Mouse (Mus musculus): ENCODE data around the gene Dnajb14. TPM values are rescaled to one million over a fixed set of nuclear protein-coding genes. Genes with fewer than 3 reads are reported as not detected.

Dnajb14 gene
- polyA plus RNA-seq (2015; fragmentation: Illumina TruSeq; extraction: RNeasy Lipid Tissue Mini Kit (QIAGEN cat#74804); ENCODE audit: low read depth, low replicate concordance) = 30.3 TPM

GRCm38 (mm10) chr3:137867437-137868093 is at the start of gene Dnajb14:
Gene Dnajb14, plus strand, starts transcription at chr3:137867675.

GRCm38 (mm10) chr3:137864124-137864987 is 3.1 kb upstream of the Dnajb14 start, which contains the start of gene H2afz:
Gene H2afz, plus strand, starts transcription at chr3:137864487.

GRCm38 (mm10) chr3:137918172-137918931 is 50.9 kb downstream of the Dnajb14 start, which contains the start of gene Lamtor3:
Gene Lamtor3, plus strand, starts transcription at chr3:137918506.

Other genes starting within 250 kb of the Dnajb14 start
- gene Ddit4l, start 246.1 kb upstream of the Dnajb14 start, polyA plus RNA-seq (2015; fragmentation: Illumina TruSeq; extraction: RNeasy Lipid Tissue Mini Kit (QIAGEN cat#74804); ENCODE audit: low read depth, low replicate concordance) = 36.7 TPM
- not detected for gene Gm21962, start 196.2 kb upstream of the Dnajb14 start, polyA plus RNA-seq (2015; fragmentation: Illumina TruSeq; extraction: RNeasy Lipid Tissue Mini Kit (QIAGEN cat#74804); ENCODE audit: low read depth, low replicate concordance)
- 398 TPM for gene H2afz, start 3.2 kb upstream of the Dnajb14 start, polyA plus RNA-seq (2015; fragmentation: Illumina TruSeq; extraction: RNeasy Lipid Tissue Mini Kit (QIAGEN cat#74804); ENCODE audit: low read depth, low replicate concordance)
- 134 TPM for gene Lamtor3, start 50.8 kb downstream of the Dnajb14 start, polyA plus RNA-seq (2015; fragmentation: Illumina TruSeq; extraction: RNeasy Lipid Tissue Mini Kit (QIAGEN cat#74804); ENCODE audit: low read depth, low replicate concordance)
- gene Dapp1, start 113.9 kb downstream of the Dnajb14 start, polyA plus RNA-seq (2015; fragmentation: Illumina TruSeq; extraction: RNeasy Lipid Tissue Mini Kit (QIAGEN cat#74804); ENCODE audit: low read depth, low replicate concordance) = 4.3 TPM
- gene 1110002E22Rik, start 197.4 kb downstream of the Dnajb14 start, polyA plus RNA-seq (2015; fragmentation: Illumina TruSeq; extraction: RNeasy Lipid Tissue Mini Kit (QIAGEN cat#74804); ENCODE audit: low read depth, low replicate concordance) = 0.74 TPM
- gene Gm5105, start 199.7 kb downstream of the Dnajb14 start, polyA plus RNA-seq (2015; fragmentation: Illumina TruSeq; extraction: RNeasy Lipid Tissue Mini Kit (QIAGEN cat#74804); ENCODE audit: low read depth, low replicate concordance) = 0.62 TPM

Measured in brain, adult 10 weeks (tissue).